Mouse (Mus musculus) neutrophil, adult 5-6 weeks (primary cell): ENCODE measurements around the gene Art2b. TPM values are rescaled to one million over a fixed set of nuclear protein-coding genes. Genes with fewer than 3 reads are reported as not detected.
"Not testable (repeated sequence)": the region's sequence is repeated elsewhere in the genome, so short reads cannot be mapped to it uniquely, and the experiment has no call there.

ENCODE experiments used
- ATAC-seq: fragments of 151-379, 151-347 bp; 2 replicates; pipeline ENCODE4 v1.8.0; 2017; ENCODE audit warnings: mild to moderate bottlenecking, moderate TSS enrichment; ENCODE audit not compliant: insufficient number of reproducible peaks, poor library complexity, low FRiP score, severe bottlenecking; ENCODE audit errors: extremely low read depth
- total RNA-seq: library from RNA; stranded (forward); fragments of 200-1000 nt; gene quantifications from 2 replicates; pipeline ENCODE4 v1.2.3, GENCODE M21; 2017

Art2b gene
- total RNA-seq, 1 experiment from 2014 or later, result 6.9 TPM

GRCm38 (mm10) chr7:101580863-101581262, 4.5 kb downstream of the Art2b start:
- ATAC-seq, result peak; percentile 40; the same call in 1 of the 2 replicates

- ATAC-seq, result no peak
Observed at GRCm38 (mm10) chr7:101574413-101574812, 11.0 kb downstream of the Art2b start.

- not testable (repeated sequence) for ATAC-seq
Observed at GRCm38 (mm10) chr7:101573636-101574035, 11.8 kb downstream of the Art2b start.

- no peak for ATAC-seq
Observed at GRCm38 (mm10) chr7:101564086-101564485, 21.3 kb downstream of the Art2b start.

- ATAC-seq, result not testable (repeated sequence)
Observed at GRCm38 (mm10) chr7:101559393-101559792, 26.0 kb downstream of the Art2b start.

- ATAC-seq, result no peak
Observed at GRCm38 (mm10) chr7:101557391-101557790, 28.0 kb downstream of the Art2b start.

- peak; percentile 37; the same call in 1 of the 2 replicates for ATAC-seq
Observed at GRCm38 (mm10) chr7:101555473-101555872, 29.9 kb downstream of the Art2b start.

- no peak for ATAC-seq
Observed at GRCm38 (mm10) chr7:101551530-101551929, 33.9 kb downstream of the Art2b start.

GRCm38 (mm10) chr7:101550686-101551485, 34.5 kb downstream of the Art2b start:
- ATAC-seq, result no peak

GRCm38 (mm10) chr7:101549266-101549665, 36.1 kb downstream of the Art2b start:
- ATAC-seq, result no peak

GRCm38 (mm10) chr7:101547651-101548050, 37.7 kb downstream of the Art2b start:
- ATAC-seq, result peak; percentile 39; the same call in 1 of the 2 replicates

- no peak for ATAC-seq
Observed at GRCm38 (mm10) chr7:101541734-101542133, 43.7 kb downstream of the Art2b start.

- ATAC-seq, result peak; percentile 61; the same call in 1 of the 2 replicates
Observed at GRCm38 (mm10) chr7:101541132-101541531, 44.3 kb downstream of the Art2b start.

- no peak for ATAC-seq
Observed at GRCm38 (mm10) chr7:101540684-101541083, 44.7 kb downstream of the Art2b start.

GRCm38 (mm10) chr7:101539774-101540173, 45.6 kb downstream of the Art2b start:
- ATAC-seq, result no peak

- ATAC-seq, result peak; percentile 40; the same call in 1 of the 2 replicates
Observed at GRCm38 (mm10) chr7:101538141-101538933, 47.1 kb downstream of the Art2b start.

- ATAC-seq, result no peak
Observed at GRCm38 (mm10) chr7:101537541-101537940, 47.9 kb downstream of the Art2b start.

- ATAC-seq, result no peak
Observed at GRCm38 (mm10) chr7:101535517-101535916, 49.9 kb downstream of the Art2b start.

GRCm38 (mm10) chr7:101535102-101535501, 50.3 kb downstream of the Art2b start:
- no peak for ATAC-seq

GRCm38 (mm10) chr7:101534428-101534827, 51.0 kb downstream of the Art2b start:
- no peak for ATAC-seq
